Mouse (Mus musculus): ENCODE results near the gene Fbxl17. TPM values are rescaled to one million over a fixed set of nuclear protein-coding genes. Genes with fewer than 3 reads are reported as not detected.

Fbxl17 gene
- polyA plus RNA-seq, 1 experiment from 2014 or later = 4.3 TPM

GRCm38 (mm10) chr17:63262674-63263073 lies 237.1 kb downstream of the Fbxl17 start:
- Histone ChIP-seq H3K27me3 (replicated peaks; ENCODE audit: control insufficient read depth, insufficient read depth, low read length) (no peaks in the 10 kb centered on the region), H3K4me2 (replicated peaks; ENCODE audit: low read depth) (no peak overlapping the region), H3K9ac (ENCODE audit: low read depth, low read length) (no peak overlapping the region), H3K4me1 (replicated peaks; ENCODE audit: control insufficient read depth, insufficient read depth, low read length) (no peaks in the 10 kb centered on the region), H3K36me3 (ENCODE audit: control insufficient read depth, insufficient read depth) (no peaks in the 10 kb centered on the region), H3K27ac (ENCODE audit: low read depth, low read length) (no peak overlapping the region), H3K9me3 (ENCODE audit: control insufficient read depth) (no peaks in the 10 kb centered on the region), H3K4me3 (ENCODE audit: low read depth, low read length) (no peak overlapping the region)
- WGBS = 86% methylated on average over 5 of the region's 5 CpGs
- no peak for ATAC-seq
- no peak for TF ChIP-seq CTCF (IDR thresholded peaks at IDR 0.05; ENCODE audit: low read depth)

GRCm38 (mm10) chr17:63261508-63262141 lies 238.2 kb downstream of the Fbxl17 start:
- no peak for TF ChIP-seq CTCF (IDR thresholded peaks at IDR 0.05; ENCODE audit: low read depth)
- WGBS = 83% methylated on average over 10 of the region's 10 CpGs
- no peak for ATAC-seq

GRCm38 (mm10) chr17:63259091-63259490 lies 240.7 kb downstream of the Fbxl17 start:
- no peak overlapping the region for H3K4me3 ChIP-seq (ENCODE audit: low read depth, low read length)
- TF ChIP-seq CTCF (IDR thresholded peaks at IDR 0.05; ENCODE audit: low read depth) = no peak
- no peaks in the 10 kb centered on the region for H3K4me1 ChIP-seq (replicated peaks; ENCODE audit: control insufficient read depth, insufficient read depth, low read length)
- ATAC-seq = no peak
- whole genome bisulfite sequencing = 87% methylated on average over 3 of the region's 3 CpGs
- H3K9me3 ChIP-seq (ENCODE audit: control insufficient read depth) = no peaks in the 10 kb centered on the region
- H3K36me3 ChIP-seq (ENCODE audit: control insufficient read depth, insufficient read depth) = no peaks in the 10 kb centered on the region
- no peak overlapping the region for H3K9ac ChIP-seq (ENCODE audit: low read depth, low read length)
- no peak overlapping the region for H3K27ac ChIP-seq (ENCODE audit: low read depth, low read length)
- H3K27me3 ChIP-seq (replicated peaks; ENCODE audit: control insufficient read depth, insufficient read depth, low read length) = no peaks in the 10 kb centered on the region
- no peak overlapping the region for H3K4me2 ChIP-seq (replicated peaks; ENCODE audit: low read depth)

More at GRCm38 (mm10) chr17:63261508-63262141, 238.2 kb downstream of the Fbxl17 start:
- no peaks in the 10 kb centered on the region for H3K4me1 ChIP-seq (replicated peaks; ENCODE audit: control insufficient read depth, insufficient read depth, low read length)
- no peak overlapping the region for H3K4me3 ChIP-seq (ENCODE audit: low read depth, low read length)
- H3K27me3 ChIP-seq (replicated peaks; ENCODE audit: control insufficient read depth, insufficient read depth, low read length) = no peaks in the 10 kb centered on the region
- H3K9me3 ChIP-seq (ENCODE audit: control insufficient read depth) = no peaks in the 10 kb centered on the region
- no peak overlapping the region for H3K4me2 ChIP-seq (replicated peaks; ENCODE audit: low read depth)
- H3K27ac ChIP-seq (ENCODE audit: low read depth, low read length) = no peak overlapping the region
- H3K9ac ChIP-seq (ENCODE audit: low read depth, low read length) = no peak overlapping the region
- H3K36me3 ChIP-seq (ENCODE audit: control insufficient read depth, insufficient read depth) = no peaks in the 10 kb centered on the region

GRCm38 (mm10) chr17:63246144-63246619 lies 253.6 kb downstream of the Fbxl17 start:
- no peak for TF ChIP-seq CTCF (IDR thresholded peaks at IDR 0.05; ENCODE audit: low read depth)
- WGBS = 42% methylated on average over 7 of the region's 7 CpGs
- H3K4me3 ChIP-seq (ENCODE audit: low read depth, low read length) = no peak overlapping the region

GRCm38 (mm10) chr17:63245472-63245871 lies 254.3 kb downstream of the Fbxl17 start:
- Histone ChIP-seq H3K36me3 (ENCODE audit: control insufficient read depth, insufficient read depth) (no peaks in the 10 kb centered on the region; the same call in 1 of the 2 replicates), H3K4me1 (replicated peaks; ENCODE audit: control insufficient read depth, insufficient read depth, low read length) (no peaks in the 10 kb centered on the region), H3K4me2 (replicated peaks; ENCODE audit: low read depth) (no peak overlapping the region), H3K27me3 (replicated peaks; ENCODE audit: control insufficient read depth, insufficient read depth, low read length) (no peaks in the 10 kb centered on the region), H3K9ac (ENCODE audit: low read depth, low read length) (no peak overlapping the region), H3K4me3 (ENCODE audit: low read depth, low read length) (no peak overlapping the region), H3K9me3 (ENCODE audit: control insufficient read depth) (no peaks in the 10 kb centered on the region), H3K27ac (ENCODE audit: low read depth, low read length) (no peak overlapping the region)
- 93% methylated on average over 8 of the region's 9 CpGs for whole genome bisulfite sequencing
- no peak for ATAC-seq
- no peak for TF ChIP-seq CTCF (IDR thresholded peaks at IDR 0.05; ENCODE audit: low read depth)

More at GRCm38 (mm10) chr17:63246144-63246619, 253.6 kb downstream of the Fbxl17 start:
- no peak overlapping the region for H3K27ac ChIP-seq (ENCODE audit: low read depth, low read length)
- no peaks in the 10 kb centered on the region for H3K9me3 ChIP-seq (ENCODE audit: control insufficient read depth)
- no peak overlapping the region for H3K4me2 ChIP-seq (replicated peaks; ENCODE audit: low read depth)
- ATAC-seq = peak; percentile 99
- no peaks in the 10 kb centered on the region for H3K27me3 ChIP-seq (replicated peaks; ENCODE audit: control insufficient read depth, insufficient read depth, low read length)
- H3K36me3 ChIP-seq (ENCODE audit: control insufficient read depth, insufficient read depth) = no peaks in the 10 kb centered on the region; the same call in 1 of the 2 replicates
- no peak overlapping the region for H3K9ac ChIP-seq (ENCODE audit: low read depth, low read length)
- no peaks in the 10 kb centered on the region for H3K4me1 ChIP-seq (replicated peaks; ENCODE audit: control insufficient read depth, insufficient read depth, low read length)

GRCm38 (mm10) chr17:63242761-63243160 lies 257.1 kb downstream of the Fbxl17 start:
- Histone ChIP-seq H3K4me3 (ENCODE audit: low read depth, low read length) (no peak overlapping the region), H3K36me3 (ENCODE audit: control insufficient read depth, insufficient read depth) (no peaks in the 10 kb centered on the region; the same call in 1 of the 2 replicates), H3K4me2 (replicated peaks; ENCODE audit: low read depth) (no peak overlapping the region), H3K27me3 (replicated peaks; ENCODE audit: control insufficient read depth, insufficient read depth, low read length) (no peaks in the 10 kb centered on the region), H3K9ac (ENCODE audit: low read depth, low read length) (no peak overlapping the region), H3K4me1 (replicated peaks; ENCODE audit: control insufficient read depth, insufficient read depth, low read length) (no peaks in the 10 kb centered on the region), H3K9me3 (ENCODE audit: control insufficient read depth) (no peaks in the 10 kb centered on the region), H3K27ac (ENCODE audit: low read depth, low read length) (no peak overlapping the region)
- no peak for ATAC-seq
- 94% methylated on average over 3 of the region's 3 CpGs for WGBS
- TF ChIP-seq CTCF (IDR thresholded peaks at IDR 0.05; ENCODE audit: low read depth) = no peak

Data from intestine, postnatal 0 days (tissue).